Mouse (Mus musculus) telencephalon, adult 2 months (tissue): Measurements from ENCODE around the gene Slc1a6.
"Not testable (repeated sequence)": the region's sequence is repeated elsewhere in the genome, so short reads cannot be mapped to it uniquely, and the experiment has no call there.

Experiments
- DNase-seq: peaks from one replicate; pipeline ENCODE4 v3.0.0-alpha.2; 2011; ENCODE audit warnings: low read depth, low spot score

Gene Slc1a6

DNA sequence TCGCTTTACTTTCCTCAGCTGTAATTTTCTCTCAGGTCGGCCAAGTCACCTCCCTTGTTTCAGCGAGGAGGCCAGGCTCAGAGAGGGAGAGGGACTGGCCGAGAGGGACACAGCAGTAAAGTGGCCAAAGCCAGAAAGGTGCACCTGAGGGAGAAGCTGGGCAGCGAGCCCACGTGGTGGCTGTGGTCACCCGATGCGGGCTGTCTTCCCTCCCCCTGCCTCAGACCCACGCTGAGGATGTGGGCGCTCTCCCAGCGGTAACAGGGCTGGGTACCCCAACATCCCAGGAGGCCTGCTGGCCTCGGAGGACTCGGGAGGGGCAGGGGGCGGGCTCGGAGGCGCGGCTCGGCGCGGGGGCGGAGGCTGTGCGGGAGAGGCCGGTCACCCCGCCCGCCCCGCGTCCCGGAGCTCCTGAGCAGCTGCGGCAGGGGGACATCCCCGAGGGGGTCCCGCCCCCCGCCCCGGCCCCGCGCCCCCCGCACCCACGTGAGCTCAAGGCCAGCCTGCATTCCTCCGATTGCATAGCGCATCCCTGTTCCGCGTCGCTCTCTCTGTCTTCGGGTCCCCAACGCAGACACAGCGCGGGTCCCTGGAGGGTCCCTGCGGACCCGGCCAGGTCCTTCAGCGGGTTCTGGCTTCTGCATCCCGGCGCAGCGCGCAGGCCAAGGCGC lies at the start of gene Slc1a6:
TSS of gene Slc1a6 (plus strand) at position 516 of the 671 bp plus-strand sequence.
- DNase-seq = no peak

GRCm38 (mm10) chr10:78739821-78740220 lies 40.5 kb upstream of the Slc1a6 start:
- DNase-seq = no peak

DNA sequence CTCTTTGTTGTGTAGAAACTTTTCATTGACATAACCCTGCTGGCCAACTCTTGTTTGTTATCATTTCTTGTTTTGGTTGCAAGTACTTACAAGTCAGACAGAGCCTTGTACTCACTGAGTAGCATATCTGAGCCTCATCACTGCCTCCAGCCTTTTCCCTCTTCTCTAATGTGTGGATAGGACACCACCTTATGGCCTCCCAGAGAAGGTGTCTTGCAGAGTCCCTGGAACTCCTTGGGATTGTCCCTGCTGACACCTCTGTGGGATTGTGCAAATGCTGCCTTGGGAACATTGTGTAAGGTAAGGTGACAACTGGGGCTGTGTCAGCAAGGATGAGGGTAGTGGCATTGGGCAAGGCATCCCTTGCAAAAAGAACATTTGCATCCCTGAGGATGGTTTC lies 36.6 kb upstream of the Slc1a6 start:
- no peak for DNase-seq

GRCm38 (mm10) chr10:78745453-78746232 lies 34.7 kb upstream of the Slc1a6 start:
- DNase-seq = no peak

- no peak for DNase-seq
Measured at GRCm38 (mm10) chr10:78747035-78747721, 33.1 kb upstream of the Slc1a6 start.

DNA sequence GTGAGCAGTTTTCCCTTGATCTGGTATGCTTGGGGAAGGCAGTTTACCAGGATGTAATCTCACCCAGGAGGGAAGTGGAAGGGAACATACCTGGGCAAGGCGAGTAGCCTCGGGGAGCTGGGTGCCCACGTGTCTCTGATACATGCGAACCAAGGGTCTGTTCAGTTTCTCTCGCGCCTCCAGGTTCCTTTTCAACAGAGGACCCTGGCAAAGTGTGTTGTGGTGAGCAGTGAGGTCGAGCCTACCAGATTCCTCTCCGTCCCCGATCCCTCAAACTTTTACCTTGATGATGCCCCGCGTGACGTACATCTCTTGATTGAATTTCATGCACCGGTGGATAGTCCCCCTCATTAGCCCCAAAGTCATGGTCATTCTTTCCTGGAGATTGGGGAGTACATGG lies 32.1 kb upstream of the Slc1a6 start:
- DNase-seq = no peak

DNA sequence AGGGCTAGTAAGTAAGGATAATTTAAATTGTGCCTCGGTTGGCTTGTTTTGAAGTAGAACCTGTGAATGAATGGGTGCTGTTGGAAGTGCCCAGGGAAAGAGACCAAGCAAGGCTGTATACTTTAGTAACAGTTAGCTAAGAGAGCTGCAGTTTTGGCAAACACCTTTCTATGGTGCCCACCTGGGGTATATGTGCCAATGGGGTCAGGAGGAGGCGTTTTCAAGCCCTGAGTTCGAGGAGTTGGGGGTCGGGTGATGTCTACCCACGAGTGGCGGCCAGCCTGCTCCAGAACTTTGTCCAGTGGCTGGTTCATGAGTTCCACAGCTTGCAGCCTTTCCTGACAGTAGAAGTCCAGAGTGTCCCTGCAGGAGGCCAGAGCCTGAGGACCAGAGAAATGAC lies 31.4 kb upstream of the Slc1a6 start:
- DNase-seq = no peak

GRCm38 (mm10) chr10:78752452-78753191 lies 27.7 kb upstream of the Slc1a6 start, which contains the start of gene Ccdc105:
Gene Ccdc105, minus strand, starts transcription at chr10:78753065.
- DNase-seq = peak; percentile 72

GRCm38 (mm10) chr10:78756021-78756420 lies 24.3 kb upstream of the Slc1a6 start:
- DNase-seq = peak; percentile 62

DNA sequence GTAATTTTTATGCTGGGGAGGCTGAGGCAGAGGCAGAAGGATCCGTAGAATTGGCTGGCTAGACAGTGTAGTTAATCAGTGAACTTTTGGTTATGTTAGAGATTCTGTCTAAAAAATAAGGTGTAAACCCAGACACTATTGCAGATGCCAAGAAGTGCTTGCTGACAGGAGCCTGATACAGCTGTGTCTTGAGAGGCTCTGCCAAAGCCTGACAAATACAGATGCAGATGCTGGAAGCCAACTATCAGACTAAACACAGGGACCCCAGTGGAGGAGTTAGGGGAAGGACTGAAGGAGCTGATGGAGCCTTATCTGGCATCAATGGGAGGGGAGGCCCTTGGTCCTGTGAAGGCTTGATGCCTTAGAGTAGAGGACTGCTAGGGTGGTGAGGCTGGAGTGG lies 14.7 kb upstream of the Slc1a6 start:
- no peak for DNase-seq

DNA sequence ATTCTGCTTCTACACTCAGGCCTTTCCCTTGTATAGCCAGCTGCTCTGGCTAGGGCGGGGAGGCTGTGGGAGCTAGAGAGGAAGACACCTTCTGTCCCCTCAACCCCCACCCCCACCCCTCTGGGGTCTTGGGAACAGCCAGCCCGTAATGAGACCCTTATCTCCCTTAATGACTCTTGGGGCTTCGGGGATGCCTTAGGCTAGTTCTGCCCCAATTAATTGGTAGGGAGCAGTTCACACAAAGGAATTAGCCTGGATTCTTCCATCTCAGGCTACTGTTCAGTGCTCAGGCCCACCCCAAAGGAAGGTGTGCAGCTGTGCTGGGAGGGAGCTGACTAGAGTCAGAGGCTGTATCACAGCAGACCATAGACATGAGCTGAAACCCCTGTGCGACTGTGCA lies 4.5 kb upstream of the Slc1a6 start:
- DNase-seq = no peak

GRCm38 (mm10) chr10:78779527-78779926 lies 769 bp upstream of the Slc1a6 start:
- DNase-seq = no peak

DNA sequence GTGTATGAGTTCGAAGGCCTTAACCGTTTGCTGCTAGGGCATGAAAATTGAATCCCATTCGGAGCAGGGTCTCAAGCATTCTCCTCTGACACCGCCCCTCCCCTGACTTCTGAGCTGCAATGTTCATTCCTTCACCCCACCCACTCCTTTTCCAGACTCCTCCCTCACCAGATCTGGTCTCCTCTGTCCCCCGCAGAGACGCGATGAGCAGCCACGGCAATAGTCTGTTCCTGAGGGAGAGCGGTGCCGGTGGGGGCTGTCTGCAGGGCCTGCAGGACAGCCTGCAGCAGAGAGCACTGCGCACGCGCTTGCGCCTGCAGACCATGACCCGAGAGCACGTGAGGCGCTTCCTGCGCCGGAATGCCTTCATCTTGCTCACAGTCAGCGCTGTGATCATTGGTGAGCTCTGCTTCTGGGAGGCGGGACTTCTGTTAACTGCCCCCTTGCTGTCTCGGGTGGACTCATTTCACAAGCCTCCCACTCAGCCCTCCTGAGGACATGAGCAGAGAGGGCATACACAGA lies 7.3 kb downstream of the Slc1a6 start:
- DNase-seq = peak; percentile 95

GRCm38 (mm10) chr10:78790561-78790960 lies 10.3 kb downstream of the Slc1a6 start:
- DNase-seq = no peak

- DNase-seq = no peak
Measured at GRCm38 (mm10) chr10:78801449-78801848, 21.2 kb downstream of the Slc1a6 start.

DNA sequence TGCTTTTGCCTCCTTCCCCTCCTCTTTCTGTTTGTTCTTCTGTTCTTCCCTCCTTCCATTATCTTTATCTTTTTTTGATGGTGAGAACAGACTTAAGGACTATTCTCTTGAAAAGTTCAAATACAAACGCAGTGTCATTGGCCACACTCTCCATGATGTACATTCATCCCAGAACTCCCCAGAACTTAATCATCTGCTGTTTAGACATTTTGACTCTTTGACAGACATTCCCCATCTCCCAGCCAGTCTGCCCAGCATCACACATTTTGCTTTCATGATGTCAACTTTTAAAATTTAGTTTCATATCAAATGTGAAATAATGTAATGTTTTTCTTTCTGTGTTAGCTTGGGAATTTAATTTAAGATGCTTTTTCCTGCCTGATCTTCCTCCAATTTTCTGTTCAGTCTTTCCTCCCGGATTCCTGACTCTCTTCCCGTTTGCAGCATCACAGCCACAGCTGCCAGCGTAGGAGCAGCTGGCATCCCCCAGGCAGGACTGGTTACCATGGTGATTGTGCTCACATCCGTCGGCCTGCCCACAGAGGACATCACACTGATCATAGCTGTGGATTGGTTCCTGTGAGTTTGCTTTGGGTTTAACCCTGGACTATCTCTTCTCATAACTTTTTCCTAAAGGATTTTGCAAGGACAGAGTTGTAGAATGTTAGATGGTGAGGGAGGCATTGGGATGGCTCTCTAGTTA lies 32.2 kb downstream of the Slc1a6 start:
- peak; percentile 80 for DNase-seq

- not testable (repeated sequence) for DNase-seq
Measured at GRCm38 (mm10) chr10:78840456-78840855, 60.2 kb downstream of the Slc1a6 start.

GRCm38 (mm10) chr10:78852066-78852465 lies 71.8 kb downstream of the Slc1a6 start, which contains the start of gene Olfr1356:
Gene Olfr1356, minus strand, starts transcription at chr10:78852166.
- no peak for DNase-seq
